ENCODE assay signal across 1 mouse cellular context in genomic region chr6:94604546-94604945, GRCm38 (mm10).
TF ChIP-seq lines count a peak whose summit lies in the region.

No protein-coding gene starts in this region.

TF ChIP-seq in CH12.LX, 34 proteins besides CTCF, POLR2A, EP300 and RAD21 (continued from another document):
- TF ChIP-seq MAZ (IDR thresholded peaks at IDR 0.05; ENCODE audit: low read depth, low read length) (no peak), ZC3H11A (IDR thresholded peaks at IDR 0.05; ENCODE audit: low read depth, low read length) (no peak), RCOR1 (conservative IDR thresholded peaks at IDR 0.05; ENCODE audit: low read depth, low read length) (no peak)
